In genomic region chr7:70874393-70874792, GRCm38 (mm10) we compare ENCODE assay signal across 17 mouse cellular contexts.
DNase-seq lines count a peak whose midpoint lies in the region.
"Had no signal": no experiment of that assay in that cellular context is flagged by ENCODE, and none has a peak within 500 bp of the region (broad histone marks: within the 10 kb centered on the region; RNA-seq: fewer than 3 reads in every experiment).

No protein-coding gene starts in this region.

- DNase-seq in adrenal gland, postnatal 10 days, result peak; percentile 4
- DNase-seq in adrenal gland, postnatal 25 days, result no peak
- peak; percentile 82 for DNase-seq in brain, adult 2 months (ENCODE audit: low read depth, low spot score)
- DNase-seq in cerebellum, adult 18-20 months, result peak; percentile 52 to 62
- DNase-seq in cerebellum, postnatal 10 days, result peak; percentile 84 to 93
- DNase-seq in testis, postnatal 10 days (ENCODE audit: low spot score), result no peak
- DNase-seq in adrenal gland, adult 2 months, result no peak
- no peak for DNase-seq in liver
- DNase-seq: adrenal gland, postnatal 14 days; gastrocnemius, postnatal 25 days; heart, adult 11 months; kidney, adult 8-10 months; kidney, postnatal 4 days; layer of hippocampus, postnatal 36 days; lung, embryonic 14.5 days; lung, postnatal 14 days; right cerebral cortex, adult 18-20 months had no signal

Comparison
In these comparisons a context has a peak if more than half of its experiments do, and no peak if none do; other contexts are left out.
1. DNase-seq: peak in adrenal gland, postnatal 10 days (single experiment), brain, adult 2 months (single experiment), cerebellum, adult 18-20 months (2 of 2) and cerebellum, postnatal 10 days (2 of 2); none in adrenal gland, postnatal 25 days (single experiment), testis, postnatal 10 days (single experiment), adrenal gland, adult 2 months (single experiment) and liver (single experiment).